Mouse (Mus musculus): ENCODE results near the gene Cacna1d. TPM values are rescaled to one million over a fixed set of nuclear protein-coding genes. Genes with fewer than 3 reads are reported as not detected.

Cacna1d gene
- polyA plus RNA-seq, 1 experiment from 2014 or later = 10.0 TPM

GRCm38 (mm10) chr14:30045704-30046220 is 445.5 kb downstream of the Cacna1d start:
- Histone ChIP-seq H3K27ac (ENCODE audit: poor library complexity, severe bottlenecking) (peak overlapping the region; percentile 23), H3K9me3 (replicated peaks) (no peaks in the 10 kb centered on the region), H3K4me3 (no peak overlapping the region), H3K27me3 (replicated peaks) (no peaks in the 10 kb centered on the region), H3K4me2 (peak overlapping the region; percentile 17; the same call in 1 of the 2 replicates), H3K36me3 (peaks cover 6% of the 10 kb centered on the region; the same call in 1 of the 2 replicates), H3K9ac (no peak overlapping the region), H3K4me1 (replicated peaks) (peaks cover 19% of the 10 kb centered on the region)
- 55% methylated on average over 8 of the region's 8 CpGs for WGBS
- no peak for ATAC-seq (ENCODE audit: insufficient number of reproducible peaks, low FRiP score)

GRCm38 (mm10) chr14:30045239-30045638 is 446.0 kb downstream of the Cacna1d start:
- Histone ChIP-seq H3K4me2 (peak overlapping the region; percentile 16; the same call in 1 of the 2 replicates), H3K36me3 (peaks cover 6% of the 10 kb centered on the region; the same call in 1 of the 2 replicates), H3K9me3 (replicated peaks) (no peaks in the 10 kb centered on the region), H3K27me3 (replicated peaks) (no peaks in the 10 kb centered on the region), H3K4me1 (replicated peaks) (peaks cover 19% of the 10 kb centered on the region), H3K9ac (no peak overlapping the region), H3K27ac (ENCODE audit: poor library complexity, severe bottlenecking) (peak overlapping the region; percentile 28), H3K4me3 (no peak overlapping the region)
- WGBS = 60% methylated on average over 10 of the region's 10 CpGs
- no peak for ATAC-seq (ENCODE audit: insufficient number of reproducible peaks, low FRiP score)

- Histone ChIP-seq H3K4me3 (no peak overlapping the region), H3K36me3 (peaks cover 5% of the 10 kb centered on the region; the same call in 1 of the 2 replicates), H3K27me3 (replicated peaks) (no peaks in the 10 kb centered on the region), H3K4me2 (no peak overlapping the region), H3K4me1 (replicated peaks) (peaks cover 19% of the 10 kb centered on the region), H3K9ac (no peak overlapping the region), H3K27ac (ENCODE audit: poor library complexity, severe bottlenecking) (no peak overlapping the region), H3K9me3 (replicated peaks) (no peaks in the 10 kb centered on the region)
- ATAC-seq (ENCODE audit: insufficient number of reproducible peaks, low FRiP score) = no peak
- 89% methylated on average over 7 of the region's 7 CpGs for WGBS
Observed at GRCm38 (mm10) chr14:30043356-30043940, 447.8 kb downstream of the Cacna1d start.

- Histone ChIP-seq H3K36me3 (no peaks in the 10 kb centered on the region; the same call in 1 of the 2 replicates), H3K27ac (ENCODE audit: poor library complexity, severe bottlenecking) (no peak overlapping the region), H3K9me3 (replicated peaks) (no peaks in the 10 kb centered on the region), H3K4me2 (no peak overlapping the region), H3K9ac (no peak overlapping the region), H3K4me3 (no peak overlapping the region), H3K27me3 (replicated peaks) (no peaks in the 10 kb centered on the region), H3K4me1 (replicated peaks) (peaks cover 19% of the 10 kb centered on the region)
- no peak for ATAC-seq (ENCODE audit: insufficient number of reproducible peaks, low FRiP score)
- 86% methylated on average over 9 of the region's 9 CpGs for WGBS
Observed at GRCm38 (mm10) chr14:30041836-30042235, 449.4 kb downstream of the Cacna1d start.

GRCm38 (mm10) chr14:30039413-30039812 is 451.8 kb downstream of the Cacna1d start:
- H3K27ac ChIP-seq (ENCODE audit: poor library complexity, severe bottlenecking) = no peak overlapping the region
- H3K4me2 ChIP-seq = no peak overlapping the region
- WGBS = 61% methylated on average over 4 of the region's 4 CpGs
- no peaks in the 10 kb centered on the region for H3K9me3 ChIP-seq (replicated peaks)
- no peak overlapping the region for H3K4me3 ChIP-seq
- no peaks in the 10 kb centered on the region; the same call in 1 of the 2 replicates for H3K36me3 ChIP-seq
- no peak for ATAC-seq (ENCODE audit: insufficient number of reproducible peaks, low FRiP score)
- H3K9ac ChIP-seq = no peak overlapping the region
- no peaks in the 10 kb centered on the region for H3K27me3 ChIP-seq (replicated peaks)
- no peaks in the 10 kb centered on the region for H3K4me1 ChIP-seq (replicated peaks)

GRCm38 (mm10) chr14:30038431-30038830 is 452.8 kb downstream of the Cacna1d start:
- Histone ChIP-seq H3K36me3 (no peaks in the 10 kb centered on the region; the same call in 1 of the 2 replicates), H3K4me1 (replicated peaks) (no peaks in the 10 kb centered on the region), H3K4me2 (no peak overlapping the region), H3K4me3 (no peak overlapping the region), H3K27ac (ENCODE audit: poor library complexity, severe bottlenecking) (no peak overlapping the region), H3K9me3 (replicated peaks) (no peaks in the 10 kb centered on the region), H3K27me3 (replicated peaks) (no peaks in the 10 kb centered on the region), H3K9ac (no peak overlapping the region)
- WGBS = 87% methylated on average over 18 of the region's 18 CpGs
- ATAC-seq (ENCODE audit: insufficient number of reproducible peaks, low FRiP score) = no peak

- Histone ChIP-seq H3K4me1 (replicated peaks) (no peaks in the 10 kb centered on the region), H3K9ac (no peak overlapping the region), H3K9me3 (replicated peaks) (no peaks in the 10 kb centered on the region), H3K27me3 (replicated peaks) (no peaks in the 10 kb centered on the region), H3K4me3 (no peak overlapping the region), H3K4me2 (no peak overlapping the region), H3K27ac (ENCODE audit: poor library complexity, severe bottlenecking) (no peak overlapping the region), H3K36me3 (no peaks in the 10 kb centered on the region)
- no peak for ATAC-seq (ENCODE audit: insufficient number of reproducible peaks, low FRiP score)
- 63% methylated on average over 8 of the region's 8 CpGs for WGBS
Observed at GRCm38 (mm10) chr14:30033405-30033804, 457.9 kb downstream of the Cacna1d start.

- Histone ChIP-seq H3K27ac (ENCODE audit: poor library complexity, severe bottlenecking) (no peak overlapping the region), H3K4me1 (replicated peaks) (no peaks in the 10 kb centered on the region), H3K9ac (no peak overlapping the region), H3K4me2 (no peak overlapping the region), H3K36me3 (no peaks in the 10 kb centered on the region), H3K27me3 (replicated peaks) (no peaks in the 10 kb centered on the region), H3K4me3 (no peak overlapping the region), H3K9me3 (replicated peaks) (no peaks in the 10 kb centered on the region)
- ATAC-seq (ENCODE audit: insufficient number of reproducible peaks, low FRiP score) = no peak
- WGBS = 38% methylated on average over 2 of the region's 2 CpGs
Observed at GRCm38 (mm10) chr14:30027378-30027777, 463.9 kb downstream of the Cacna1d start.

GRCm38 (mm10) chr14:30024387-30024786 is 466.9 kb downstream of the Cacna1d start:
- H3K4me1 ChIP-seq (replicated peaks) = no peaks in the 10 kb centered on the region
- no peaks in the 10 kb centered on the region for H3K9me3 ChIP-seq (replicated peaks)
- H3K4me2 ChIP-seq = no peak overlapping the region
- no peak for ATAC-seq (ENCODE audit: insufficient number of reproducible peaks, low FRiP score)
- no peak overlapping the region for H3K27ac ChIP-seq (ENCODE audit: poor library complexity, severe bottlenecking)
- H3K4me3 ChIP-seq = no peak overlapping the region
- H3K9ac ChIP-seq = no peak overlapping the region
- no peaks in the 10 kb centered on the region for H3K36me3 ChIP-seq
- H3K27me3 ChIP-seq (replicated peaks) = no peaks in the 10 kb centered on the region
- WGBS = 48% methylated on average over 7 of the region's 7 CpGs

- Histone ChIP-seq H3K9me3 (replicated peaks) (no peaks in the 10 kb centered on the region), H3K27me3 (replicated peaks) (no peaks in the 10 kb centered on the region), H3K4me2 (no peak overlapping the region), H3K4me1 (replicated peaks) (no peaks in the 10 kb centered on the region), H3K4me3 (no peak overlapping the region), H3K36me3 (no peaks in the 10 kb centered on the region), H3K27ac (ENCODE audit: poor library complexity, severe bottlenecking) (no peak overlapping the region), H3K9ac (no peak overlapping the region)
- 84% methylated on average over 6 of the region's 6 CpGs for WGBS
- ATAC-seq (ENCODE audit: insufficient number of reproducible peaks, low FRiP score) = no peak
Observed at GRCm38 (mm10) chr14:30022471-30022870, 468.8 kb downstream of the Cacna1d start.

GRCm38 (mm10) chr14:30019792-30020575 is 471.3 kb downstream of the Cacna1d start:
- H3K4me1 ChIP-seq (replicated peaks) = no peaks in the 10 kb centered on the region
- no peaks in the 10 kb centered on the region for H3K36me3 ChIP-seq
- H3K9ac ChIP-seq = no peak overlapping the region
- H3K27me3 ChIP-seq (replicated peaks) = 0 out of 2 replicates have a peak, but pooled peaks cover 3% of the 10 kb centered on the region
- H3K9me3 ChIP-seq (replicated peaks) = no peaks in the 10 kb centered on the region
- no peak overlapping the region for H3K27ac ChIP-seq (ENCODE audit: poor library complexity, severe bottlenecking)
- H3K4me3 ChIP-seq = no peak overlapping the region
- no peak overlapping the region for H3K4me2 ChIP-seq
- ATAC-seq (ENCODE audit: insufficient number of reproducible peaks, low FRiP score) = no peak
- WGBS = 65% methylated on average over 9 of the region's 9 CpGs

All from heart, embryonic 12.5 days (tissue).